18 mouse cellular contexts compared by ENCODE assay signal in genomic region chr4:125017431-125017830, GRCm38 (mm10). TPM values are rescaled to one million over a fixed set of nuclear protein-coding genes. Genes with fewer than 3 reads are reported as not detected.
DNase-seq lines count a peak whose midpoint lies in the region; ATAC-seq lines count a peak whose summit lies in the region.
"Had no signal": no experiment of that assay in that cellular context is flagged by ENCODE, and none has a peak within 500 bp of the region (broad histone marks: within the 10 kb centered on the region; RNA-seq: fewer than 3 reads in every experiment).

No protein-coding gene starts in this region.

- H3K9ac ChIP-seq in embryonic facial prominence, embryonic 14.5 days (ENCODE audit: low read depth, low read length): no peak overlapping the region
- H3K9ac ChIP-seq: kidney, embryonic 15.5 days; limb, embryonic 12.5 days; liver, postnatal 0 days; midbrain, embryonic 12.5 days; neural tube, embryonic 12.5 days had no signal

- no peaks in the 10 kb centered on the region for H3K9me3 ChIP-seq in embryonic facial prominence, embryonic 14.5 days (ENCODE audit: control insufficient read depth, low read length)
- H3K9me3 ChIP-seq: G1E; kidney, embryonic 15.5 days; limb, embryonic 12.5 days; midbrain, embryonic 12.5 days; neural tube, embryonic 12.5 days had no signal

- peaks cover 7% of the 10 kb centered on the region; the same call in 1 of the 2 replicates for H3K27me3 ChIP-seq in embryonic facial prominence, embryonic 14.5 days (replicated peaks; ENCODE audit: control insufficient read depth, insufficient read depth, low read length)

- peak; percentile 24 for DNase-seq in heart, adult 8-10 months (ENCODE audit: low spot score)
- no peak for DNase-seq in heart, adult 11 months
- peak; percentile 40 to 43 for DNase-seq in adrenal gland, adult 18-20 months (ENCODE audit: low spot score in 2 of 2)
- peak; percentile 45 for DNase-seq in embryonic facial prominence, embryonic 14.5 days (ENCODE audit: low spot score)
- peak; percentile 68 for DNase-seq in lung, postnatal 25 days (ENCODE audit: low spot score)
- no peak for DNase-seq in right cerebral cortex, postnatal 14 days
- DNase-seq in thymus, postnatal 14 days: no peak
- DNase-seq in T-cell, adult 2 months (ENCODE audit: low spot score): no peak
- DNase-seq: B cell, adult 2 months; liver, postnatal 0 days; thymus, postnatal 4 days had no signal

- no peak for ATAC-seq in embryonic facial prominence, embryonic 14.5 days (ENCODE audit: low read depth)
- ATAC-seq: hindbrain, postnatal 0 days; liver, postnatal 0 days had no signal

- 55% methylated on average over 11 of the region's 11 CpGs for WGBS in embryonic facial prominence, embryonic 14.5 days

- no peaks in the 10 kb centered on the region for H3K36me3 ChIP-seq in embryonic facial prominence, embryonic 14.5 days (ENCODE audit: control insufficient read depth, insufficient read depth, low read length)
- H3K36me3 ChIP-seq: G1E; kidney, embryonic 15.5 days; limb, embryonic 12.5 days; midbrain, embryonic 12.5 days; neural tube, embryonic 12.5 days had no signal

- H3K4me1 ChIP-seq in embryonic facial prominence, embryonic 14.5 days (ENCODE audit: control insufficient read depth, insufficient read depth, low read length): no peaks in the 10 kb centered on the region; the same call in 1 of the 2 replicates
- H3K4me1 ChIP-seq: kidney, embryonic 15.5 days; limb, embryonic 12.5 days; midbrain, embryonic 12.5 days; neural tube, embryonic 12.5 days had no signal

- no peak overlapping the region for H3K4me2 ChIP-seq in embryonic facial prominence, embryonic 14.5 days (ENCODE audit: low read depth, low read length)
- H3K4me2 ChIP-seq: kidney, embryonic 15.5 days; limb, embryonic 12.5 days; midbrain, embryonic 12.5 days; neural tube, embryonic 12.5 days had no signal

- H3K4me3 ChIP-seq in embryonic facial prominence, embryonic 14.5 days (ENCODE audit: low read depth, low read length): no peak overlapping the region
- H3K4me3 ChIP-seq: heart, adult 2 months; kidney, embryonic 15.5 days; limb, embryonic 12.5 days; midbrain, embryonic 12.5 days; neural tube, embryonic 12.5 days had no signal

- H3K27ac ChIP-seq in embryonic facial prominence, embryonic 14.5 days (replicated peaks; ENCODE audit: low read depth, low read length): no peak overlapping the region
- H3K27ac ChIP-seq: heart, adult 2 months; hindbrain, postnatal 0 days; kidney, embryonic 15.5 days; limb, embryonic 12.5 days; midbrain, embryonic 12.5 days; neural tube, embryonic 12.5 days had no signal

RNA-seq across cellular contexts. Expression of gene Gnl2, which starts 1.0 kb away (rescaled TPM):
- 10 to 100 TPM; 22.9 to 32.6 (median 24.3) TPM for total RNA-seq in heart, adult 8-10 months (2022)
- total RNA-seq in adrenal gland, adult 18-20 months (2021): 10 to 100 TPM; 57.3 to 61.3 TPM
- polyA plus RNA-seq in embryonic facial prominence, embryonic 14.5 days (2014; fragmentation: Nextera tagmentation; extraction: Ambion mirVana): 72.5 and 81.2 TPM in 2 replicates

RNA-seq across cellular contexts. Expression of gene Rspo1, which starts 31.2 kb away (rescaled TPM):
- total RNA-seq in heart, adult 8-10 months (2022): 1 to 10 TPM; 3.1 to 6.6 (median 4.7) TPM
- 1 to 10 TPM; 4.6 to 7.8 TPM for total RNA-seq in adrenal gland, adult 18-20 months (2021)
- polyA plus RNA-seq in embryonic facial prominence, embryonic 14.5 days (2014; fragmentation: Nextera tagmentation; extraction: Ambion mirVana): 10.0 and 10.6 TPM in 2 replicates
- total RNA-seq: G1E had no signal
- polyA plus RNA-seq: G1E had no signal

RNA-seq across cellular contexts. Expression of gene Dnali1, which starts 48.1 kb away (rescaled TPM):
- under 1 TPM in 1 of 4 experiments, not detected in 3; 0.11 TPM for total RNA-seq in heart, adult 8-10 months (2022)
- not detected for total RNA-seq in adrenal gland, adult 18-20 months (2021)
- polyA plus RNA-seq in embryonic facial prominence, embryonic 14.5 days (2014; fragmentation: Nextera tagmentation; extraction: Ambion mirVana): 0.71 and 4.3 TPM in 2 replicates
- total RNA-seq: heart, adult 2 months had no signal
- polyA plus RNA-seq: kidney, embryonic 15.5 days; limb, embryonic 12.5 days had no signal

RNA-seq across cellular contexts. Expression of gene Snip1, which starts 49.0 kb away (rescaled TPM):
- total RNA-seq in heart, adult 8-10 months (2022): 1 to 10 TPM; 6.2 to 8.1 (median 7.6) TPM
- total RNA-seq in adrenal gland, adult 18-20 months (2021): 10 to 100 TPM; 16.9 to 20.7 TPM
- 26.2 and 29.9 TPM in 2 replicates for polyA plus RNA-seq in embryonic facial prominence, embryonic 14.5 days (2014; fragmentation: Nextera tagmentation; extraction: Ambion mirVana)

Comparison
In these comparisons a context has a peak if more than half of its experiments do, and no peak if none do; other contexts are left out.
1. DNase-seq: peak in heart, adult 8-10 months (single experiment), adrenal gland, adult 18-20 months (2 of 2), embryonic facial prominence, embryonic 14.5 days (single experiment) and lung, postnatal 25 days (single experiment); none in heart, adult 11 months (single experiment), right cerebral cortex, postnatal 14 days (single experiment), thymus, postnatal 14 days (single experiment) and T-cell, adult 2 months (single experiment).